Mouse (Mus musculus) G1E (cell line): ENCODE data around the gene Ttc25.

ENCODE experiments used
- CTCF ChIP-seq: IDR thresholded peaks from 2 replicates; pipeline ENCODE4 v1.5.1; 2012; ENCODE audit warnings: low read depth, low read length, inconsistent platforms, mixed read lengths
- GATA1 ChIP-seq: IDR thresholded peaks from 2 replicates; pipeline ENCODE4 v1.6.1; 2012; ENCODE audit warnings: borderline replicate concordance, low read length, inconsistent platforms, mixed read lengths
- GATA2 ChIP-seq: IDR thresholded peaks from 2 replicates; pipeline ENCODE4 v1.6.1; 2012; ENCODE audit warnings: low read depth, low read length, inconsistent platforms, borderline replicate concordance
- POLR2AphosphoS5 ChIP-seq: IDR thresholded peaks from 2 replicates; pipeline ENCODE4 v1.6.1; 2012; ENCODE audit warnings: low read depth, low read length, inconsistent platforms; ENCODE audit not compliant: insufficient replicate concordance

DNA sequence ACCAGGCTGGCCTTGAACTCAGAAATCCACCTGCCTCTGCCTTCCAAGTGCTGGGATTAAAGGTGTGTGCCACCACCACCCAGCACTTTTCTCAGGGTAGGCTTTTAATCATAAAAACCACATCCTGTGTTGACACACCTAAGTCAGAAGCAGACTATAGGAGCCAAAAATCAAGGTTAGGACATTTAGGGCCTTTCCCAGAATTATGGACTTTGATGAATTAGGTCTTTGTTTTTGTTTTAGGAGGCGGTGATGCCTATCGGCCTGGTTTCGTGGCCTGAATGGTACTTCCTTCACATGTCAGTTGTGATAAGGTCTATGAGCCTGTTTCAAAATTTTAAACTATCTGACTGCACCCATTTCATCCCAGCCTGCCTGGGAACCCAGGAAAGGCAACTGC, 28.8 kb downstream of the Ttc25 start:
- no peak for TF ChIP-seq POLR2AphosphoS5
- no peak for TF ChIP-seq GATA1
- no peak for TF ChIP-seq CTCF
- TF ChIP-seq GATA2 = no peak
